Mouse (Mus musculus) MN1 (cell line): ENCODE results near the gene Olfr97.

Experiments
- DNase-seq: peaks from one replicate; pipeline ENCODE4 v3.0.0-alpha.2; 2016; ENCODE audit warnings: low spot score

The Olfr97 gene

GRCm38 (mm10) chr17:37194782-37195181 is 42.3 kb downstream of the Olfr97 start:
- no peak for DNase-seq

GRCm38 (mm10) chr17:37193656-37194055 is 43.5 kb downstream of the Olfr97 start, which contains the start of gene Ubd:
Ubd (plus strand) TSS chr17:37193892.
- DNase-seq = no peak

GRCm38 (mm10) chr17:37193032-37193431 is 44.1 kb downstream of the Olfr97 start:
- no peak for DNase-seq

- DNase-seq = no peak
Observed at GRCm38 (mm10) chr17:37190711-37191110, 46.4 kb downstream of the Olfr97 start.

GRCm38 (mm10) chr17:37185474-37185873 is 51.7 kb downstream of the Olfr97 start:
- DNase-seq = no peak
